ENCODE assay signal across 10 mouse cellular contexts in genomic region chr12:13180715-13181335, GRCm38 (mm10).
A peak's percentile ranks its signal among the peaks of the same experiment; 100 is the strongest.
DNase-seq lines count a peak whose midpoint lies in the region; ATAC-seq and TF ChIP-seq lines count a peak whose summit lies in the region.
"Had no signal": no experiment of that assay in that cellular context is flagged by ENCODE, and none has a peak within 500 bp of the region (broad histone marks: within the 10 kb centered on the region; RNA-seq: fewer than 3 reads in every experiment).

No protein-coding gene starts in this region.

- no peak overlapping the region for H3K27ac ChIP-seq in lung, postnatal 0 days (ENCODE audit: low read length)
- peak overlapping the region; percentile 40; the same call in 1 of the 2 replicates for H3K27ac ChIP-seq in forebrain, embryonic 13.5 days
- no peak overlapping the region for H3K27ac ChIP-seq in layer of hippocampus, adult 2 months
- H3K27ac ChIP-seq: left cerebral cortex, adult 2 months had no signal

- no peaks in the 10 kb centered on the region for H3K9me3 ChIP-seq in lung, postnatal 0 days (ENCODE audit: low read length)
- H3K9me3 ChIP-seq in forebrain, embryonic 13.5 days (replicated peaks): no peaks in the 10 kb centered on the region

- WGBS in lung, postnatal 0 days: 22% methylated on average over 9 of the region's 9 CpGs
- 21% methylated on average over 9 of the region's 9 CpGs for WGBS in forebrain, embryonic 13.5 days

- H3K4me3 ChIP-seq in lung, postnatal 0 days (ENCODE audit: low read depth, low read length): no peak overlapping the region
- no peak overlapping the region for H3K4me3 ChIP-seq in forebrain, embryonic 13.5 days
- H3K4me3 ChIP-seq in layer of hippocampus, adult 2 months: no peak overlapping the region
- H3K4me3 ChIP-seq: left cerebral cortex, adult 2 months had no signal

- H3K4me2 ChIP-seq in lung, postnatal 0 days (replicated peaks; ENCODE audit: low read depth, low read length): no peak overlapping the region
- 0 out of 2 replicates have a peak overlapping the region, but pooled peaks have one; percentile 1 for H3K4me2 ChIP-seq in forebrain, embryonic 13.5 days

- peaks cover 6% of the 10 kb centered on the region; the same call in 1 of the 2 replicates for H3K4me1 ChIP-seq in lung, postnatal 0 days (ENCODE audit: insufficient read depth, low read depth, low read length)
- peaks cover 20% of the 10 kb centered on the region for H3K4me1 ChIP-seq in forebrain, embryonic 13.5 days

- H3K27me3 ChIP-seq in lung, postnatal 0 days (replicated peaks; ENCODE audit: insufficient read depth, low read length): no peaks in the 10 kb centered on the region
- no peaks in the 10 kb centered on the region for H3K27me3 ChIP-seq in forebrain, embryonic 13.5 days
- H3K27me3 ChIP-seq: Patski had no signal

- no peaks in the 10 kb centered on the region for H3K36me3 ChIP-seq in lung, postnatal 0 days (ENCODE audit: insufficient read depth, low read length)
- H3K36me3 ChIP-seq in forebrain, embryonic 13.5 days (ENCODE audit: poor library complexity, severe bottlenecking): no peaks in the 10 kb centered on the region

- H3K9ac ChIP-seq in lung, postnatal 0 days (replicated peaks; ENCODE audit: low read depth): no peak overlapping the region
- H3K9ac ChIP-seq in forebrain, embryonic 13.5 days: no peak overlapping the region

- no peak for TF ChIP-seq EP300 in lung, postnatal 0 days (IDR thresholded peaks at IDR 0.05)

- peak; percentile 33; the same call in 1 of the 2 replicates for ATAC-seq in lung, postnatal 0 days
- ATAC-seq in forebrain, embryonic 13.5 days: peak; percentile 86
- ATAC-seq: Patski had no signal

- no peak for TF ChIP-seq CTCF in lung, postnatal 0 days (IDR thresholded peaks at IDR 0.05)
- TF ChIP-seq CTCF in layer of hippocampus, adult 2 months (conservative IDR thresholded peaks at IDR 0.05): no peak

- DNase-seq in lung, postnatal 0 days (ENCODE audit: low spot score): no peak
- DNase-seq in lung, adult 18-20 months: no peak
- DNase-seq in kidney, adult 9 months: peak; percentile 74
- DNase-seq in mesoderm, embryonic 11.5 days (ENCODE audit: low read depth, low spot score): peak; percentile 38
- DNase-seq in urinary bladder, postnatal 36 days (ENCODE audit: low spot score in 2 of 2): no peak
- DNase-seq in B cell, adult 2 months: no peak
- no peak for DNase-seq in layer of hippocampus, adult 2 months (ENCODE audit: low spot score in 2 of 2)

Comparison
In these comparisons a context has a peak if more than half of its experiments do, and no peak if none do; other contexts are left out.
1. DNase-seq: peak in kidney, adult 9 months (single experiment) and mesoderm, embryonic 11.5 days (single experiment); none in lung, postnatal 0 days (single experiment), lung, adult 18-20 months (0 of 2), urinary bladder, postnatal 36 days (0 of 2), B cell, adult 2 months (0 of 2) and layer of hippocampus, adult 2 months (0 of 2).